Mouse (Mus musculus) forebrain, embryonic 12.5 days (tissue): ENCODE data around the gene Entpd2. TPM values are rescaled to one million over a fixed set of nuclear protein-coding genes. Genes with fewer than 3 reads are reported as not detected.

ENCODE experiments used
- ATAC-seq: fragments of 200-750 bp; cut with Nextera tagmentation; 2 replicates; pipeline ENCODE4 v1.8.0; 2017; ENCODE audit warnings: moderate TSS enrichment; ENCODE audit not compliant: low FRiP score
- H3K27ac ChIP-seq: fragments of 300-500 bp; sonication (generic); 2 replicates; pipeline ENCODE4 v1.5.1; 2016; ENCODE audit warnings: mild to moderate bottlenecking
- H3K27me3 ChIP-seq: fragments of 300-500 bp; sonication (generic); 2 replicates; pipeline ENCODE4 v1.6.1; 2016; ENCODE audit warnings: mild to moderate bottlenecking
- H3K36me3 ChIP-seq: fragments of 300-500 bp; sonication (generic); replicated peaks from 2 replicates; pipeline ENCODE4 v1.6.1; 2016; ENCODE audit warnings: mild to moderate bottlenecking
- H3K4me1 ChIP-seq: fragments of 300-500 bp; sonication (generic); 2 replicates; pipeline ENCODE4 v1.6.1; 2016
- H3K4me2 ChIP-seq: fragments of 300-500 bp; sonication (generic); 2 replicates; pipeline ENCODE4 v1.6.1; 2016; ENCODE audit warnings: mild to moderate bottlenecking, moderate library complexity
- H3K4me3 ChIP-seq: fragments of 300-500 bp; sonication (generic); replicated peaks from 2 replicates; pipeline ENCODE4 v1.5.1; 2016; ENCODE audit warnings: mild to moderate bottlenecking
- H3K9ac ChIP-seq: fragments of 300-500 bp; sonication (generic); 2 replicates; pipeline ENCODE4 v1.6.1; 2016; ENCODE audit warnings: mild to moderate bottlenecking
- H3K9me3 ChIP-seq: fragments of 300-500 bp; sonication (generic); 2 replicates; pipeline ENCODE4 v1.6.1; 2016
- WGBS: fragments of 180-500 bp; shearing (Covaris S2); methylation state at CpG from one replicate; pipeline ENCODE4 v1.1.7; 2016; 5-methylcytosine and 5-hydroxymethylcytosine counted together
- microRNA-seq: library from miRNA; unstranded; fragments of <30 nt; microRNA quantifications from one replicate; pipeline ENCODE4, GENCODE M21; 2017
- polyA plus RNA-seq: library from polyadenylated mRNA; unstranded; fragments of >200 nt; fragmentation: Nextera tagmentation; extraction: Ambion mirVana; gene quantifications from 2 replicates; pipeline ENCODE4 v1.2.1, GENCODE M21; 2016

The Entpd2 gene
- polyA plus RNA-seq, 1 experiment from 2014 or later: 0.22 TPM

DNA sequence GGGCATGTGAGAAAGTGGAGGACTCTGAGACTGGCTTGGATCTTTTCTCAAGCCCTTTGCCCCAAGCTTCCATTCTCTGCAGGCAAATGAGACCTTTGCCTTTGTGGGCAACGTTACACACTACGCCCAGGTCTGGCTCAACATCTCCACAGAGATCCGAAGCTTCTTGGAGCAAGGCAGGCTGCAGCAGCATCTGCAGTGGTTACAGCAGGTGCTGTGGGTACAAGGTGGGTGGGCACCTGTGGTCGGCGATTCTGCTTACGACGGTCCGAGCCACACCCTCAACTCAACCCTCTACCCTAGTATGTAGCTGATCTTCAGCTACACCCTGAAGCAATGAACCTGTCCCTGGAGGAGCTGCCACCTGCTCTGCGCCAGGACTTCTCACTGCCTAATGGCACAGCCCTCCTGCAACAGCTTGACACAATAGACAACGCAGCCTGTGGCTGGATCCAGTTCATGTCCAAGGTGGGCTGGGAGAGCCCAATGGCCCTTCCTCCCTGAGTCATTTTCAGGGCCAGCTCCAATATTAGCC is 40.7 kb downstream of the Entpd2 start:
- no peak for ATAC-seq
- no peak overlapping the region for H3K4me3 ChIP-seq
- no peak overlapping the region for H3K9ac ChIP-seq
- H3K4me2 ChIP-seq: no peak overlapping the region
- H3K9me3 ChIP-seq: no peaks in the 10 kb centered on the region
- peaks cover 59% of the 10 kb centered on the region for H3K36me3 ChIP-seq
- no peak overlapping the region for H3K27ac ChIP-seq
- no peaks in the 10 kb centered on the region for H3K27me3 ChIP-seq
- H3K4me1 ChIP-seq: no peaks in the 10 kb centered on the region
- 94% methylated on average over 10 of the region's 10 CpGs for WGBS

GRCm38 (mm10) chr2:25441067-25441466 is 45.4 kb downstream of the Entpd2 start:
- no peak overlapping the region for H3K4me3 ChIP-seq
- no peaks in the 10 kb centered on the region for H3K27me3 ChIP-seq
- H3K9ac ChIP-seq: no peak overlapping the region
- no peak for ATAC-seq
- no peaks in the 10 kb centered on the region for H3K4me1 ChIP-seq
- no peak overlapping the region for H3K4me2 ChIP-seq
- WGBS: 90% methylated on average over 20 of the region's 20 CpGs
- no peaks in the 10 kb centered on the region for H3K9me3 ChIP-seq
- H3K36me3 ChIP-seq: peaks cover 94% of the 10 kb centered on the region
- H3K27ac ChIP-seq: no peak overlapping the region

GRCm38 (mm10) chr2:25442682-25443081 is 47.0 kb downstream of the Entpd2 start:
- no peak overlapping the region for H3K27ac ChIP-seq
- no peak overlapping the region for H3K9ac ChIP-seq
- 97% methylated on average over 14 of the region's 14 CpGs for WGBS
- H3K4me1 ChIP-seq: no peaks in the 10 kb centered on the region
- H3K9me3 ChIP-seq: no peaks in the 10 kb centered on the region
- no peak overlapping the region for H3K4me2 ChIP-seq
- no peak for ATAC-seq
- H3K36me3 ChIP-seq: peaks cover 95% of the 10 kb centered on the region
- no peaks in the 10 kb centered on the region for H3K27me3 ChIP-seq
- H3K4me3 ChIP-seq: no peak overlapping the region

Small RNA genes lying within 50 kb of the gene (microRNA-seq; reads per million reads assigned to microRNA genes)
- gene Mir3087: not detected

Other genes with a start within 250 kb of the Entpd2 start
- 76.8 and 81.0 TPM in 2 replicates for gene Nrarp, start 215.1 kb upstream of the Entpd2 start, polyA plus RNA-seq
- 0.62 and 1.0 TPM in 2 replicates for gene Tor4a, start 199.0 kb upstream of the Entpd2 start, polyA plus RNA-seq
- gene Nelfb, start 184.4 kb upstream of the Entpd2 start, polyA plus RNA-seq: 106 and 111 TPM in 2 replicates
- not detected in 2 replicates for gene Stpg3, start 181.2 kb upstream of the Entpd2 start, polyA plus RNA-seq
- 0.46 and 0.87 TPM in 2 replicates for gene Fam166a, start 177.1 kb upstream of the Entpd2 start, polyA plus RNA-seq
- gene Tubb4b, start 171.2 kb upstream of the Entpd2 start, polyA plus RNA-seq: 496 and 501 TPM in 2 replicates
- gene Slc34a3, start 161.5 kb upstream of the Entpd2 start, polyA plus RNA-seq: not detected in 2 replicates
- not detected in 2 replicates for gene Rnf224, start 159.1 kb upstream of the Entpd2 start, polyA plus RNA-seq
- gene Rnf208, start 153.6 kb upstream of the Entpd2 start, polyA plus RNA-seq: 30.2 and 37.9 TPM in 2 replicates
- gene Cysrt1, start 153.4 kb upstream of the Entpd2 start, polyA plus RNA-seq: not detected in 2 replicates
- gene AL732309.1, start 149.0 kb upstream of the Entpd2 start, polyA plus RNA-seq: 4.2 and 6.0 TPM in 2 replicates
- gene Tmem203, start 140.4 kb upstream of the Entpd2 start, polyA plus RNA-seq: 17.6 and 18.1 TPM in 2 replicates
- 9.3 and 10.0 TPM in 2 replicates for gene Tprn, start 133.3 kb upstream of the Entpd2 start, polyA plus RNA-seq
- 207 and 224 TPM in 2 replicates for gene Ssna1, start 123.4 kb upstream of the Entpd2 start, polyA plus RNA-seq
- 134 and 141 TPM in 2 replicates for gene Anapc2, start 123.4 kb upstream of the Entpd2 start, polyA plus RNA-seq
- gene Tmem210, start 107.7 kb upstream of the Entpd2 start, polyA plus RNA-seq: not detected in 2 replicates
- not detected in 2 replicates for gene Lrrc26, start 106.0 kb upstream of the Entpd2 start, polyA plus RNA-seq
- 2.2 and 5.6 TPM in 2 replicates for gene Grin1, start 76.7 kb upstream of the Entpd2 start, polyA plus RNA-seq
- 74.8 and 80.8 TPM in 2 replicates for gene Man1b1, start 63.5 kb upstream of the Entpd2 start, polyA plus RNA-seq
- gene Dpp7, start 39.5 kb upstream of the Entpd2 start, polyA plus RNA-seq: 18.0 and 19.9 TPM in 2 replicates
- 4.0 and 4.3 TPM in 2 replicates for gene Uap1l1, start 30.2 kb upstream of the Entpd2 start, polyA plus RNA-seq
- gene Sapcd2, start 23.6 kb upstream of the Entpd2 start, polyA plus RNA-seq: 60.8 and 67.8 TPM in 2 replicates
- gene Npdc1, start 3.5 kb downstream of the Entpd2 start, polyA plus RNA-seq: 192 and 198 TPM in 2 replicates
- gene Fut7, start 27.4 kb downstream of the Entpd2 start, polyA plus RNA-seq: 0.14 TPM in 1 of 2 replicates, not detected in the other
- 10.9 and 12.5 TPM in 2 replicates for gene Abca2, start 32.8 kb downstream of the Entpd2 start, polyA plus RNA-seq
- 1.1 and 2.0 TPM in 2 replicates for gene Clic3, start 61.0 kb downstream of the Entpd2 start, polyA plus RNA-seq
- gene Paxx, start 65.2 kb downstream of the Entpd2 start, polyA plus RNA-seq: 34.5 and 39.1 TPM in 2 replicates
- gene Ptgds, start 74.2 kb downstream of the Entpd2 start, polyA plus RNA-seq: 0.69 and 1.3 TPM in 2 replicates
- not detected in 2 replicates for gene Lcn12, start 98.0 kb downstream of the Entpd2 start, polyA plus RNA-seq
- gene Fbxw5, start 104.9 kb downstream of the Entpd2 start, polyA plus RNA-seq: 102 and 110 TPM in 2 replicates
- gene C8g, start 105.8 kb downstream of the Entpd2 start, polyA plus RNA-seq: 4.7 and 5.4 TPM in 2 replicates
- gene Traf2, start 151.1 kb downstream of the Entpd2 start, polyA plus RNA-seq: 33.8 and 36.8 TPM in 2 replicates
- 332 and 360 TPM in 2 replicates for gene Edf1, start 162.0 kb downstream of the Entpd2 start, polyA plus RNA-seq
- 5.2 and 5.9 TPM in 2 replicates for gene Mamdc4, start 179.0 kb downstream of the Entpd2 start, polyA plus RNA-seq
- 154 and 158 TPM in 2 replicates for gene Phpt1, start 179.3 kb downstream of the Entpd2 start, polyA plus RNA-seq
- gene Ajm1, start 185.9 kb downstream of the Entpd2 start, polyA plus RNA-seq: 0.91 and 1.5 TPM in 2 replicates
- 76.6 and 76.8 TPM in 2 replicates for gene Rabl6, start 212.6 kb downstream of the Entpd2 start, polyA plus RNA-seq
- gene Ccdc183, start 221.8 kb downstream of the Entpd2 start, polyA plus RNA-seq: 0.22 and 0.23 TPM in 2 replicates
- 13.2 and 13.4 TPM in 2 replicates for gene Tmem141, start 226.1 kb downstream of the Entpd2 start, polyA plus RNA-seq
- gene Fcna, start 232.2 kb downstream of the Entpd2 start, polyA plus RNA-seq: 0.83 and 0.88 TPM in 2 replicates